Mouse (Mus musculus) spleen, adult 2 months (tissue): ENCODE data around the gene Gpr68.

ENCODE experiments used
- CTCF ChIP-seq: fragments of 200-500 bp; IDR thresholded peaks from 2 replicates; pipeline ENCODE4 v1.5.1; 2011; ENCODE audit warnings: mild to moderate bottlenecking, inconsistent platforms; ENCODE audit not compliant: insufficient read depth, insufficient read length, insufficient replicate concordance; ENCODE audit errors: extremely low read depth
- POLR2A ChIP-seq: fragments of 200-500 bp; IDR thresholded peaks from 2 replicates; pipeline ENCODE4 v1.6.1; 2011; ENCODE audit warnings: low read depth, low read length, inconsistent platforms

DNA sequence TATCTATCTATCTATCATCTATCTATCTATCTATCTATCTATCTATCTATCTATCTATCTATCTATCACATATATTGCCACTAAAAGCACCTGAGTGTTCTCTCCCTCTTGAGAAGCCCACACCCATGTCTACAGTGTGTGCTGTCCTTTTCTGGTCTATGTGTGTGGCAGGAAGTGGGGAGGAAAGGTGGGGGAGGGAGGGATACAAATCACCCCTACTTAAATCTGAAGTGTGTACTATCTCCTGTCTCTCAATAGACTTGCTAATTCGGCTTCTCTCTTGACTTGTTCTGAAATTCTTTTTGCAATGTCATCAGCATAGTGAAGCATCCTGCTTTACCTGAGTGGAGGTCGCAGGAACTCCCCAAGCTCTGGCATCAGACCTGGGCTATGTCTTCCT lies 51.7 kb downstream of the Gpr68 start:
- TF ChIP-seq POLR2A (no peak), CTCF (no peak)
